Mouse (Mus musculus): ENCODE results near the gene Wwc1. TPM values are rescaled to one million over a fixed set of nuclear protein-coding genes. Genes with fewer than 3 reads are reported as not detected.

The Wwc1 gene
- total RNA-seq (2023), result 1 to 10 TPM in 1 of 2 experiments, under 1 TPM in 1; 0.92 to 1.6 TPM

GRCm38 (mm10) chr11:35980411-35980917, at the start of gene Wwc1:
Gene Wwc1, minus strand, starts transcription at chr11:35980527.

GRCm38 (mm10) chr11:35834022-35834760, 146.1 kb downstream of the Wwc1 start, which contains the start of gene Rars:
Gene Rars, minus strand, starts transcription at chr11:35834506.

GRCm38 (mm10) chr11:35798874-35799273, 181.5 kb downstream of the Wwc1 start, which contains the start of gene Fbll1:
Gene Fbll1, minus strand, starts transcription at chr11:35798884.

Other genes with a start within 250 kb of the Wwc1 start
- gene Pank3, start 211.0 kb downstream of the Wwc1 start, total RNA-seq (2023), result 10 to 100 TPM; 22.3 to 26.9 TPM
- under 1 TPM in 1 of 2 experiments, not detected in 1; 0.39 TPM for gene Fbll1, start 181.6 kb downstream of the Wwc1 start, total RNA-seq (2023)
- gene Rars, start 146.0 kb downstream of the Wwc1 start, total RNA-seq (2023), result 10 to 100 TPM; 71.6 to 72.0 TPM